ENCODE assay signal across 8 mouse cellular contexts in the genomic region with DNA sequence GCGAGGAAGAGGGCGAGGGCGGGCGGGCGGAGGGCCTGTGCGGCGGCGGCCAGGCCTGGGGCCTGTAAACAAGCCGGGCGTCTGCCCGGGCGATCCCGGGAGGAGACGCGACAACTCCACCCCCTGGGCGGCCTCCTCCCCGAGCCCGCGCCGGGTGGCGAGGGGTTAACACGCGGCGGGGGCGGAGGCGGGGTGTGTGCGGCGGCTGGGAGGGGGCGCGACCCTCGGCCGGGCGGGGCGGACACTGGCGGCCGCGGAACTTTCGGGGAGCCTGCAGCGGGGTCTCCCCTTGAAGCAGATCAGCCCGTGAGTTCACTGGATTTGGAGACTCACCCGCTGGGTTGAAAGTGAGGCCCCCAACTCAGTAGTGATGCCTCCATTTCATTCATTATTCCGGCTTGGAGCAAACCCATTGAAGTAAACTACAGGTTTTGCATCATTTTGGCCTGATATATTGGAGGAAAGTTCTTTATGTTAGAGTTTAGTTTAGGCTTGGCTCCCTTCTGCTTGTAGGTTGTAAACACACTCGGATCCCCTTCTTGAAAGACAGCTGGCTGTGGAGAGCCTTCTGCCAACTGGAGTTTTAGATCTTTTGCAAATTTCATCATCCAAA. TPM values are rescaled to one million over a fixed set of nuclear protein-coding genes. Genes with fewer than 3 reads are reported as not detected.
DNase-seq lines count a peak whose midpoint lies in the region; ATAC-seq and TF ChIP-seq lines count a peak whose summit lies in the region.

No protein-coding gene starts in this region.

- H3K4me1 ChIP-seq in bone marrow, adult 2 months (ENCODE audit: control insufficient read depth, insufficient read depth, low read length) = no peaks in the 10 kb centered on the region; the same call in 1 of the 2 replicates
- H3K4me1 ChIP-seq in erythroblast, embryonic 14.5 days (ENCODE audit: control insufficient read depth) = peaks cover 50% of the 10 kb centered on the region
- H3K4me1 ChIP-seq in heart, embryonic 13.5 days = peaks cover 40% of the 10 kb centered on the region
- peaks cover 13 to 20% of the 10 kb centered on the region in 2 experiments for H3K4me1 ChIP-seq in liver, embryonic 14.5 days (replicated peaks; ENCODE audit: control insufficient read depth in 2 of 2, insufficient read depth in 2 of 2, low read length in 1 of 2)
- H3K4me1 ChIP-seq in neural tube, embryonic 11.5 days (ENCODE audit: control insufficient read depth, insufficient read depth, low read length) = peaks cover 11% of the 10 kb centered on the region
- no peaks in the 10 kb centered on the region for H3K4me1 ChIP-seq in stomach, postnatal 0 days (replicated peaks; ENCODE audit: control insufficient read depth, insufficient read depth)

- no peaks in the 10 kb centered on the region for H3K27me3 ChIP-seq in erythroblast, embryonic 14.5 days (ENCODE audit: control insufficient read depth)
- no peaks in the 10 kb centered on the region for H3K27me3 ChIP-seq in heart, embryonic 13.5 days (replicated peaks)
- no peaks in the 10 kb centered on the region for H3K27me3 ChIP-seq in liver, embryonic 14.5 days (ENCODE audit: control insufficient read depth, insufficient read depth, low read length)
- H3K27me3 ChIP-seq in neural tube, embryonic 11.5 days (ENCODE audit: control insufficient read depth, insufficient read depth, low read length) = no peaks in the 10 kb centered on the region
- no peaks in the 10 kb centered on the region for H3K27me3 ChIP-seq in stomach, postnatal 0 days (ENCODE audit: control insufficient read depth, insufficient read depth, low read length)

- peak; percentile 62 for ATAC-seq in heart, embryonic 13.5 days (ENCODE audit: extremely low read depth, insufficient number of reproducible peaks, low FRiP score, low TSS enrichment)
- peak; percentile 76 for ATAC-seq in liver, embryonic 14.5 days (ENCODE audit: insufficient read depth)
- ATAC-seq in neural tube, embryonic 11.5 days (ENCODE audit: insufficient read depth, low FRiP score, low TSS enrichment) = peak; percentile 61
- ATAC-seq in stomach, postnatal 0 days (ENCODE audit: low FRiP score, low TSS enrichment) = peak; percentile 73

- WGBS in bone marrow, adult 2 months = under 1% methylated on average over 40 of the region's 43 CpGs
- 0% methylated on average over 30 of the region's 43 CpGs for WGBS in heart, embryonic 13.5 days
- 0% methylated on average over 31 of the region's 43 CpGs for WGBS in liver, embryonic 14.5 days (ENCODE audit: insufficient replicate concordance)
- WGBS in neural tube, embryonic 11.5 days = under 1% methylated on average over 24 of the region's 43 CpGs
- WGBS in stomach, postnatal 0 days = 0% methylated on average over 32 of the region's 43 CpGs

- peak overlapping the region; percentile 100 for H3K9ac ChIP-seq in heart, embryonic 13.5 days
- peak overlapping the region; percentile 82 for H3K9ac ChIP-seq in liver, embryonic 14.5 days (replicated peaks)
- H3K9ac ChIP-seq in neural tube, embryonic 11.5 days (ENCODE audit: low read length) = peak overlapping the region; percentile 95
- peak overlapping the region; percentile 100 for H3K9ac ChIP-seq in stomach, postnatal 0 days (ENCODE audit: low read length)

- H3K4me3 ChIP-seq in bone marrow, adult 2 months (replicated peaks; ENCODE audit: control insufficient read depth, low read depth, low read length) = peak overlapping the region; percentile 52
- peak overlapping the region; percentile 94 for H3K4me3 ChIP-seq in erythroblast, embryonic 14.5 days (replicated peaks)
- peak overlapping the region; percentile 92 for H3K4me3 ChIP-seq in heart, embryonic 13.5 days
- peak overlapping the region; percentile 77 to 84 for H3K4me3 ChIP-seq in liver, embryonic 14.5 days (ENCODE audit: insufficient read depth in 1 of 2, low read depth in 2 of 2, low read length in 2 of 2)
- peak overlapping the region; percentile 91 for H3K4me3 ChIP-seq in neural tube, embryonic 11.5 days (ENCODE audit: low read depth, low read length)
- peak overlapping the region; percentile 89 for H3K4me3 ChIP-seq in stomach, postnatal 0 days (ENCODE audit: low read depth, low read length)

- peak overlapping the region; percentile 94; the same call in 1 of the 2 replicates for H3K27ac ChIP-seq in bone marrow, adult 2 months (ENCODE audit: control insufficient read depth, insufficient read depth, low read depth, low read length, poor library complexity)
- peak overlapping the region; percentile 99 for H3K27ac ChIP-seq in heart, embryonic 13.5 days (replicated peaks)
- H3K27ac ChIP-seq in liver, embryonic 14.5 days = peak overlapping the region; percentile 81
- peak overlapping the region; percentile 96 for H3K27ac ChIP-seq in neural tube, embryonic 11.5 days (ENCODE audit: low read depth, low read length)
- H3K27ac ChIP-seq in stomach, postnatal 0 days (replicated peaks) = peak overlapping the region; percentile 100

- H3K9me3 ChIP-seq in erythroblast, embryonic 14.5 days (ENCODE audit: control insufficient read depth, low read length) = no peaks in the 10 kb centered on the region
- H3K9me3 ChIP-seq in heart, embryonic 13.5 days = no peaks in the 10 kb centered on the region
- no peaks in the 10 kb centered on the region for H3K9me3 ChIP-seq in liver, embryonic 14.5 days (ENCODE audit: control insufficient read depth, low read length)
- no peaks in the 10 kb centered on the region for H3K9me3 ChIP-seq in neural tube, embryonic 11.5 days (ENCODE audit: control insufficient read depth, low read length)
- H3K9me3 ChIP-seq in stomach, postnatal 0 days (ENCODE audit: control insufficient read depth, low read length) = no peaks in the 10 kb centered on the region

- TF ChIP-seq POLR2A in bone marrow, adult 2 months (IDR thresholded peaks at IDR 0.05; ENCODE audit: borderline replicate concordance, control insufficient read depth, low read depth, low read length) = peak; percentile 30; the same call in 1 of the 2 replicates

- H3K4me2 ChIP-seq in heart, embryonic 13.5 days = peak overlapping the region; percentile 82
- peak overlapping the region; percentile 82 for H3K4me2 ChIP-seq in liver, embryonic 14.5 days (ENCODE audit: low read depth)
- peak overlapping the region; percentile 59 for H3K4me2 ChIP-seq in neural tube, embryonic 11.5 days (ENCODE audit: low read depth)
- peak overlapping the region; percentile 70 for H3K4me2 ChIP-seq in stomach, postnatal 0 days (replicated peaks; ENCODE audit: low read depth)

- DNase-seq in 416B (ENCODE audit: low read depth) = peak; percentile 50
- peak; percentile 81 for DNase-seq in kidney, postnatal 14 days
- peak; percentile 55 to 57 (median 56) for DNase-seq in liver, embryonic 14.5 days (ENCODE audit: low read depth in 3 of 3, low spot score in 3 of 3)
- DNase-seq in neural tube, embryonic 11.5 days (ENCODE audit: low spot score) = peak; percentile 79
- peak; percentile 79 for DNase-seq in stomach, postnatal 0 days (ENCODE audit: low spot score)

- H3K36me3 ChIP-seq in erythroblast, embryonic 14.5 days (ENCODE audit: control insufficient read depth) = peaks cover 10% of the 10 kb centered on the region
- H3K36me3 ChIP-seq in heart, embryonic 13.5 days = no peaks in the 10 kb centered on the region
- no peaks in the 10 kb centered on the region for H3K36me3 ChIP-seq in liver, embryonic 14.5 days (replicated peaks; ENCODE audit: control insufficient read depth, insufficient read depth, low read depth)
- no peaks in the 10 kb centered on the region for H3K36me3 ChIP-seq in neural tube, embryonic 11.5 days (ENCODE audit: control insufficient read depth, insufficient read depth, low read length)
- H3K36me3 ChIP-seq in stomach, postnatal 0 days (ENCODE audit: control insufficient read depth, insufficient read depth, low read length) = no peaks in the 10 kb centered on the region

- no peak for TF ChIP-seq CTCF in bone marrow, adult 2 months (IDR thresholded peaks at IDR 0.05; ENCODE audit: control insufficient read depth, insufficient read depth, low read length)
- TF ChIP-seq CTCF in liver, embryonic 14.5 days (IDR thresholded peaks at IDR 0.05; ENCODE audit: low read depth) = no peak
- TF ChIP-seq CTCF in stomach, postnatal 0 days (IDR thresholded peaks at IDR 0.05; ENCODE audit: low read depth) = no peak

- no peak for TF ChIP-seq EP300 in liver, embryonic 14.5 days (IDR thresholded peaks at IDR 0.05; ENCODE audit: low read depth)
- no peak for TF ChIP-seq EP300 in stomach, postnatal 0 days (optimal IDR thresholded peaks at IDR 0.05)

RNA-seq across cellular contexts. Expression of a gene that starts 4.5 kb away (rescaled TPM):
- polyA plus RNA-seq in bone marrow, adult 2 months (2011; ENCODE audit: insufficient read depth, insufficient read length, low replicate concordance, missing spikeins) = 41.7 and 42.4 TPM in 2 replicates
- polyA plus RNA-seq in erythroblast, embryonic 14.5 days (2012) = 2.5 and 2.6 TPM in 2 replicates
- polyA plus RNA-seq in heart, embryonic 13.5 days (2015; fragmentation: Nextera tagmentation; extraction: Ambion mirVana) = 35.9 and 43.5 TPM in 2 replicates
- 20.7 and 37.5 TPM in 2 replicates for polyA plus RNA-seq in liver, embryonic 14.5 days (2012; rRNA removed)
- polyA plus RNA-seq in liver, embryonic 14.5 days (2014; fragmentation: Nextera tagmentation; extraction: Ambion mirVana) = 34.1 and 37.2 TPM in 2 replicates
- 71.3 and 73.6 TPM in 2 replicates for polyA plus RNA-seq in neural tube, embryonic 11.5 days (2014; fragmentation: Nextera tagmentation; extraction: Ambion mirVana)
- 51.2 and 55.0 TPM in 2 replicates for polyA plus RNA-seq in stomach, postnatal 0 days (2015; fragmentation: Nextera tagmentation; extraction: Ambion mirVana)

Comparison
In these comparisons a context has a peak if more than half of its experiments do, and no peak if none do; other contexts are left out.
1. Peak in every context shown above with its lines: DNase-seq, ATAC-seq, H3K4me3 ChIP-seq and H3K27ac ChIP-seq.